Mouse (Mus musculus) spleen, adult 2 months (tissue): ENCODE measurements around the gene Snd1.

Source experiments
- CTCF ChIP-seq: fragments of 200-500 bp; IDR thresholded peaks from 2 replicates; pipeline ENCODE4 v1.5.1; 2011; ENCODE audit warnings: mild to moderate bottlenecking, inconsistent platforms; ENCODE audit not compliant: insufficient read depth, insufficient read length, insufficient replicate concordance; ENCODE audit errors: extremely low read depth
- POLR2A ChIP-seq: fragments of 200-500 bp; IDR thresholded peaks from 2 replicates; pipeline ENCODE4 v1.6.1; 2011; ENCODE audit warnings: low read depth, low read length, inconsistent platforms

DNA sequence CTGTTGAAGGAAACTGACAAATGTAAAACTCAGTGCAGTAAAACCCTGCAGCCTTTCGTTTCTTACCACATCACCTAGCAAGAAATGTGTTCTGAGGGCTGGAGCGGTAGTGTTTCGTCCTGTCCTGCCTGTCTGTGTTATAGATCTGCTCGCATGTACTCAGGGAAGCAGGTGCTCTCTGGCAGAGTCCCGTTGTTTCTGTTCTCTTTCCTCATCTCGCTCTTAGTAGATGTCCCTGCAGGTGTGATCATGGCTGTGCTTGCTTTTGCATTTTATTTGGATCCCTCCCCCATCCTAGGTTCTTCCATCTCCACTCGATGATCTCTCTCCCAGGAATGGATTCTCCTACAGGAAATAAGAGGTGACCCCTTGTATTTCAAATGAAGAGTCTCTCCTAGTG lies 80.5 kb downstream of the Snd1 start:
- TF ChIP-seq POLR2A (no peak), CTCF (no peak)
